Mouse (Mus musculus) ovary, postnatal 14 days (tissue): ENCODE results near the gene Vgll4.

Source experiments
- DNase-seq: peaks from one replicate; pipeline ENCODE4 v3.0.0; 2022; ENCODE audit warnings: low spot score

Vgll4 gene

GRCm38 (mm10) chr6:114917770-114918635 lies 51.8 kb downstream of the Vgll4 start:
- DNase-seq = no peak

- DNase-seq = no peak
Measured at GRCm38 (mm10) chr6:114917129-114917528, 52.7 kb downstream of the Vgll4 start.

GRCm38 (mm10) chr6:114916715-114916992 lies 53.1 kb downstream of the Vgll4 start:
- DNase-seq = no peak

- DNase-seq = no peak
Measured at GRCm38 (mm10) chr6:114915915-114916714, 53.7 kb downstream of the Vgll4 start.

- no peak for DNase-seq
Measured at GRCm38 (mm10) chr6:114914041-114914716, 55.6 kb downstream of the Vgll4 start.

- no peak for DNase-seq
Measured at GRCm38 (mm10) chr6:114913142-114913541, 56.7 kb downstream of the Vgll4 start.

GRCm38 (mm10) chr6:114911540-114911939 lies 58.3 kb downstream of the Vgll4 start:
- no peak for DNase-seq

- DNase-seq = no peak
Measured at GRCm38 (mm10) chr6:114909801-114910200, 60.0 kb downstream of the Vgll4 start.

GRCm38 (mm10) chr6:114907459-114907858 lies 62.3 kb downstream of the Vgll4 start:
- no peak for DNase-seq

- no peak for DNase-seq
Measured at GRCm38 (mm10) chr6:114906209-114906608, 63.6 kb downstream of the Vgll4 start.

GRCm38 (mm10) chr6:114905253-114906028 lies 64.4 kb downstream of the Vgll4 start:
- DNase-seq = no peak

GRCm38 (mm10) chr6:114904818-114905217 lies 65.0 kb downstream of the Vgll4 start:
- DNase-seq = no peak

GRCm38 (mm10) chr6:114904233-114904632 lies 65.6 kb downstream of the Vgll4 start:
- no peak for DNase-seq

GRCm38 (mm10) chr6:114901921-114902320 lies 67.9 kb downstream of the Vgll4 start:
- no peak for DNase-seq

GRCm38 (mm10) chr6:114901321-114901824 lies 68.4 kb downstream of the Vgll4 start:
- DNase-seq = no peak

GRCm38 (mm10) chr6:114900194-114900593 lies 69.6 kb downstream of the Vgll4 start:
- no peak for DNase-seq

- no peak for DNase-seq
Measured at GRCm38 (mm10) chr6:114899652-114900051, 70.1 kb downstream of the Vgll4 start.

GRCm38 (mm10) chr6:114898949-114899348 lies 70.8 kb downstream of the Vgll4 start:
- no peak for DNase-seq

GRCm38 (mm10) chr6:114896281-114896680 lies 73.5 kb downstream of the Vgll4 start:
- no peak for DNase-seq

GRCm38 (mm10) chr6:114895191-114895590 lies 74.6 kb downstream of the Vgll4 start:
- no peak for DNase-seq

- DNase-seq = no peak
Measured at GRCm38 (mm10) chr6:114894548-114895106, 75.2 kb downstream of the Vgll4 start.
